Mouse (Mus musculus): ENCODE results near the gene Stk39. TPM values are rescaled to one million over a fixed set of nuclear protein-coding genes. Genes with fewer than 3 reads are reported as not detected.

Stk39 gene
- polyA plus RNA-seq, 1 experiment, result not detected

DNA sequence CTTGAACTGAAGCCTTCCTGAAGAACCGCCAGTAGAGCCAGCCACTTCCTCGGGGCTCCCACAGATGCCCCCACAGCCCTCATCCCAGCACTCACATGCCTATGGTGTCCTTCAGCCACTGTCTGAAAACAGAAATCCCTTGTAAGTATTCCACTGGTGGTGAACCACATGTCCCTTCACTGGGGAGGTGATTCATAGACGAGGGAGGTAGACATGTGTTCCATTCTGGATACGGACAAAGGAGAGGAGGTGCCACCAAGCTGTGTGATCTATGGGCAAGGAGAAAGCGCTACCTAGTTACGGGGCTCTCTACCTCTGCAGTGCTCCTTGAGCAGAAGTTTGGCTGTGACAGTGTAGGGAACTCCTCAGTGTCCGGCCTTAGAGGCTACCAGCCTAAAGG lies 52.9 kb downstream of the Stk39 start:
- Histone ChIP-seq H3K4me3 (ENCODE audit: insufficient read depth, low read depth, low read length) (no peak overlapping the region), H3K27ac (ENCODE audit: insufficient read depth, low read depth, low read length) (peak overlapping the region; percentile 38; the same call in 1 of the 2 replicates), H3K4me1 (ENCODE audit: control insufficient read depth, insufficient read depth, low read length) (peaks cover 17% of the 10 kb centered on the region)
- WGBS, result 82% methylated on average over 7 of the region's 7 CpGs
- no peak for TF ChIP-seq CTCF (IDR thresholded peaks at IDR 0.05; ENCODE audit: insufficient read depth, low read depth, low read length)
- no peak for TF ChIP-seq POLR2A (IDR thresholded peaks at IDR 0.05; ENCODE audit: insufficient read depth, low read depth, low read length)

DNA sequence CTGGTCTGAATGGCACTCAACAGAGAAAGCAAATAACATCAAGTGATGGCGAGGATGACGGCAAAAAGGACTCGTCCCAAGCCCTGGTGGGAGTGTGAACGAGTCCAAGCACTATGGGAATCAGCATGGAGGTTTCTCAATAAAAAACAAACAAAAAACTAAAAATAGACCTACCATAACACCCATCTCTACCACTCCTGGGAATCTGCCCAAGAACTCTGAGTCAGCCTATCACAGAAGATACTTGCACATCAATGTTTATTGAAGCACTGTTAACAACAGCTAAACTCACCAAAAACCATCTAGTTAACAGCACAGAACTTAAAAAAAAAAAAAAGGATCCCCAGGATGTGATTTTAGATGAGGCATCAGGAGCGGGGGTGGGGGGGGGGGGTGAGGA lies 55.0 kb downstream of the Stk39 start:
- TF ChIP-seq POLR2A (IDR thresholded peaks at IDR 0.05; ENCODE audit: insufficient read depth, low read depth, low read length) (no peak), CTCF (IDR thresholded peaks at IDR 0.05; ENCODE audit: insufficient read depth, low read depth, low read length) (no peak)

DNA sequence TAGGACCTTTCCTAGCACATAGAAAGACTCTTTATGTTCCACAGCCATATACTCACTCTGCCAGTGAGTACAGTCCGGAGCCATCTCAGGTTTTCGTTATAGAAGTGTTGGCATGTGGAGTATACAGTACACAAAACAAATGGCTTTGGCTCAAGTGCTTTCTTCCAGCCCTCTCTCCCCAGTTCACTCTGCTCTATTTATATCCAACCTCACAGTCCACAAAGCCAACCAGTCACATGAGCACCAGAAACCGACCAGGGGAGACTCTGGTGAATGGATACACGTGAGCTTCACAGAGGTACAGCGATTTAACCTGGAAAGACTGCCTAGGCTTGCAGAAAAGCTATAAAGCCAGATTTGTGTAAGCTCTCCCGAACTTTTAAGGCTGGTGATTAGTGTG lies 56.4 kb downstream of the Stk39 start:
- WGBS, result 59% methylated on average over 6 of the region's 6 CpGs
- peaks cover 23% of the 10 kb centered on the region for H3K4me1 ChIP-seq (ENCODE audit: control insufficient read depth, insufficient read depth, low read length)
- no peak overlapping the region for H3K4me3 ChIP-seq (ENCODE audit: insufficient read depth, low read depth, low read length)
- TF ChIP-seq CTCF (IDR thresholded peaks at IDR 0.05; ENCODE audit: insufficient read depth, low read depth, low read length), result no peak
- TF ChIP-seq POLR2A (IDR thresholded peaks at IDR 0.05; ENCODE audit: insufficient read depth, low read depth, low read length), result no peak
- no peak overlapping the region for H3K27ac ChIP-seq (ENCODE audit: insufficient read depth, low read depth, low read length)

More for the DNA sequence above, 55.0 kb downstream of the Stk39 start:
- no peak overlapping the region for H3K4me3 ChIP-seq (ENCODE audit: insufficient read depth, low read depth, low read length)
- H3K4me1 ChIP-seq (ENCODE audit: control insufficient read depth, insufficient read depth, low read length), result peaks cover 17% of the 10 kb centered on the region
- no peak overlapping the region for H3K27ac ChIP-seq (ENCODE audit: insufficient read depth, low read depth, low read length)
- 58% methylated on average over 5 of the region's 5 CpGs for WGBS

DNA sequence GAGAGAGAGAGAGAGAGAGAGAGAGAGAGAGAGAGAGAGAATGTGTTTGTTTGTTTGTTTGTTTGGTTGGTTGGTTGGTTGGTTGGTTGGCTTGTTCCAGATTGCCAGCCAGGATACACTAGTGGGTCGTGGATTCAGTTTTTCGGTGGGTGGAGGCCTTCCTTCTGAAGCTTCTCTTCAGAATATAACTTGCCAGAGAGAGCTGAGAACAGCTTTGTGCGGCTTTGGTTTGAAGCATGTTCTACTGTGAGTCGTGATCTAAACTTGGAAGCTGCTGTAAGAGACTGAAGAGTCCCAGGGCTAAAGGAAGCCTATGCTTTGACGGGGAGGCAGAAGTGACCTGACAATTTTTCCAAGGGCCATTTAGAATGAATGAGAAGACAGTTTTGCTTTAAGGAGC lies 59.9 kb downstream of the Stk39 start:
- TF ChIP-seq CTCF (IDR thresholded peaks at IDR 0.05; ENCODE audit: insufficient read depth, low read depth, low read length) (no peak), POLR2A (IDR thresholded peaks at IDR 0.05; ENCODE audit: insufficient read depth, low read depth, low read length) (no peak)
- H3K4me1 ChIP-seq (ENCODE audit: control insufficient read depth, insufficient read depth, low read length), result peaks cover 20% of the 10 kb centered on the region
- WGBS, result 54% methylated on average over 5 of the region's 5 CpGs
- peak overlapping the region; percentile 28; the same call in 1 of the 2 replicates for H3K27ac ChIP-seq (ENCODE audit: insufficient read depth, low read depth, low read length)
- H3K4me3 ChIP-seq (ENCODE audit: insufficient read depth, low read depth, low read length), result no peak overlapping the region

DNA sequence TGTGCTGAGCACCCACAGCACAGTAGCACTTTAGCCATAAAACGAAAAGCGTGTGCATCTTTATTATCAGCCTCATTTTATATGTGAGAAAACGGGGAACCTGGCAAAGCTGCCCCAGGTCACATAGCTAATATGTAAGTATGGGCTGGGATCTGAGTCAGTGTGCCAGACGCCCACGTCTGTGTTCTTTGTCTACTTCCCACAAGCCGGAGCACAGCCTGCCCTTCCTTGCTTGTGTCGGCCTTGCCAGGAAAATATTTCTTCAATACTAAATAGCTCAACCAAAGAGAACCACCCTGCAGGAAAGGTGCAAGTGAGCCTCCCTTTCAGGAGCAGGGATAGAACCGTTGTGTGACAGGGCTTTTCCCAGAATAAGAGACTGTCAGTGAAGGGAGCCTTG lies 60.9 kb downstream of the Stk39 start:
- Histone ChIP-seq H3K4me3 (ENCODE audit: insufficient read depth, low read depth, low read length) (no peak overlapping the region), H3K4me1 (ENCODE audit: control insufficient read depth, insufficient read depth, low read length) (peaks cover 20% of the 10 kb centered on the region), H3K27ac (ENCODE audit: insufficient read depth, low read depth, low read length) (peak overlapping the region; percentile 36)
- WGBS, result 34% methylated on average over 8 of the region's 8 CpGs
- TF ChIP-seq CTCF (IDR thresholded peaks at IDR 0.05; ENCODE audit: insufficient read depth, low read depth, low read length), result no peak
- no peak for TF ChIP-seq POLR2A (IDR thresholded peaks at IDR 0.05; ENCODE audit: insufficient read depth, low read depth, low read length)

DNA sequence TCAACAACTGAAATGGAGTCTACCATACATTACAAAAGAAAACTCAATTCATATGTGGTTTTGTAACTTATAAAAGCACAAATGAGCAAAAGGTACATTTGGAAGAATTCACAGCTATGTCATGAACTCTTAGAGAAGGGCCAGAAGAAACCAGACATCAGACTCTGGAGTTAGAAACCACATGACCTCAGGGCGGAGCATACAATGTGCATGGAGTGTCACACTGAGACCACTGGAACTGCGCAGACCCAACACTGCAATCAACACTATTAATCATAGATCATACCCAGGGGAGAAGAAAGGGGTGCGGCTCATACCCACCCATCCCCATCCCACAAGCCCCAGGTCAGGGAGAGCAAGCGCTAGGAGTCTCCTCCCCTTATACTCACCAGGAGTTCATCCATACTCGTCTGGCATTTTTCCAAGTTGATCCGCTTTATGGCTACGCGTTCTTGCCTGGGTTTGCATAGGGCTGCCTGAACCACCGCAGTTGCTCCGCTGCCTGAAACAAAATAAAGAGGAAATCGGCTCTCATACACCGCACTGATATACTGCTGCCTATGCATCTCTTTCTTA lies 62.3 kb downstream of the Stk39 start:
- TF ChIP-seq POLR2A (IDR thresholded peaks at IDR 0.05; ENCODE audit: insufficient read depth, low read depth, low read length) (no peak), CTCF (IDR thresholded peaks at IDR 0.05; ENCODE audit: insufficient read depth, low read depth, low read length) (no peak)
- WGBS, result 82% methylated on average over 12 of the region's 12 CpGs
- no peak overlapping the region for H3K4me3 ChIP-seq (ENCODE audit: insufficient read depth, low read depth, low read length)
- no peak overlapping the region for H3K27ac ChIP-seq (ENCODE audit: insufficient read depth, low read depth, low read length)
- H3K4me1 ChIP-seq (ENCODE audit: control insufficient read depth, insufficient read depth, low read length), result peaks cover 27% of the 10 kb centered on the region

DNA sequence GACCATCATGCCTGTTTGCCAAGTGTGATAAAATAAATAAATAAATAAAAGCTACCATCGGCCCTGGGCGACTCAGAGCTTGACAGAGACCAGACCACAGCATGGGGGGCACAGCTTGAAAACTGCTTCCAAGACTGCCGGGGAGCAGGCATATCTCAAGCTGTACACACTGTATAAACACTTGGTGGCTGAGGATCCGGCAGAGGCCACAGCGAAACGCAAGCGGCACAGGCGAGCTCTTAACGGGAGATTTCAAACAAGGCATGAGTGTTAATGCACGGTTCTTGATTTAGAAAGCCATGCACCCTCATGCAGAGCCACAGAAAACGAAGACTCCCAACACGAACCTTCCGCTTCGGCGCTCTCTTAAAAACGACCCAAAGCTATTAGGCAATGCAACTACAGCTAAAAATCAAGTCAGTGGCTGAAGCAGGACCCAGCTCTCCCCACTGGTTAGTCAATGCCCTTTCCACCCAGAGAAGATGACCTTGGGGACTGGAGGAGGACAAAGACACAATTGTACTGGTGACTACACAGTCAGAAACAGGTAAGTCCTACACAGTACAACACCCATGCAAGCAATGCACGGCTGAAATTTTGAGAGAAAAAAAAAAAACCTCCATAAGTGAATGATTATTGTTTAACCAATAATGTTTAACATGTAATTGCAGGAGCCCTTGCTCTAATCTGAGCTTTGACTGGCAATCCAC lies 63.6 kb downstream of the Stk39 start:
- Histone ChIP-seq H3K27ac (ENCODE audit: insufficient read depth, low read depth, low read length) (peak overlapping the region; percentile 36), H3K4me3 (ENCODE audit: insufficient read depth, low read depth, low read length) (no peak overlapping the region), H3K4me1 (ENCODE audit: control insufficient read depth, insufficient read depth, low read length) (peaks cover 29% of the 10 kb centered on the region)
- 49% methylated on average over 17 of the region's 17 CpGs for WGBS
- TF ChIP-seq POLR2A (IDR thresholded peaks at IDR 0.05; ENCODE audit: insufficient read depth, low read depth, low read length), result no peak
- TF ChIP-seq CTCF (IDR thresholded peaks at IDR 0.05; ENCODE audit: insufficient read depth, low read depth, low read length), result no peak

DNA sequence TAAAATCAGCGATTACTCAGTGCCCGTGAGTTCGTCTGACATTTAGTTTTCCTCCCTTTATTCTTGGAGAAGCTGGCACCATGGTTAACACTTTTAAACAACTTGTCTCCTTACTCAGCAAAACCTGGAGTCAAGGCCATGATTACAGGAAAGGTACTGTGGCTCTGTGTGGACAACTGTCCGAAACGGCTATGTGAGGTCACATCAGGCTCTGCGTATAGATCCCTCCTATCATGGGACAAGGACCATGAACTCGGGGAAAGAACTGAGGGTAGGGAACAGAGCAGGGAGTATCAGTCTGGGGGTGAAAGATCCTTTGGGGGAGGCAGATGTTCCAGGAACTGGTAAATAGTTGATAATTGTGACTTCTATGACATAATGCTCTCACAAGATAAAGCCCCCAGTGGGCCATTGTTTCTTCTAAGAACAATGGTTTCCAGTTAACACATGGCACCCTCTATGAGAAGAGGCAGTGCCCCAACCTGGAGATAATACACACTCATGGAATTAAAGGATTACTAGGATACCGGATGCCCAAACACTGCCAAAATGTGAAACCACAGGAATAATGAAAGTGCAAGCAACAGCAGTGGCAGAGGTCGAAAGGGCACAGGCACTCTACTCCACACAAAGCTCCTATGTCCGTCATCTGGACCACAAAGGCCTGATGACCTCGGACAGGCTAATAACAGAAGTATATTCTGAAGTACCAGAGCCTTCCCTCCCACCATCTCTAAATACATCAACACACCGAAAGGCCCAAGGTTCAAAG lies 64.7 kb downstream of the Stk39 start:
- Histone ChIP-seq H3K4me3 (ENCODE audit: insufficient read depth, low read depth, low read length) (no peak overlapping the region), H3K27ac (ENCODE audit: insufficient read depth, low read depth, low read length) (peak overlapping the region; percentile 61; the same call in 1 of the 2 replicates), H3K4me1 (ENCODE audit: control insufficient read depth, insufficient read depth, low read length) (peaks cover 33% of the 10 kb centered on the region)
- TF ChIP-seq POLR2A (IDR thresholded peaks at IDR 0.05; ENCODE audit: insufficient read depth, low read depth, low read length), result no peak
- TF ChIP-seq CTCF (IDR thresholded peaks at IDR 0.05; ENCODE audit: insufficient read depth, low read depth, low read length), result no peak
- 73% methylated on average over 12 of the region's 12 CpGs for WGBS

Measured in olfactory bulb, adult 2 months (tissue).